Mouse (Mus musculus) urinary bladder, postnatal 10 days (tissue): ENCODE results near the gene Sdccag8.
"Not testable (repeated sequence)": the region's sequence is repeated elsewhere in the genome, so short reads cannot be mapped to it uniquely, and the experiment has no call there.

ENCODE experiments used
- DNase-seq: peaks from one replicate; pipeline ENCODE4 v3.0.0; 2022; ENCODE audit warnings: low spot score

Gene Sdccag8

DNA sequence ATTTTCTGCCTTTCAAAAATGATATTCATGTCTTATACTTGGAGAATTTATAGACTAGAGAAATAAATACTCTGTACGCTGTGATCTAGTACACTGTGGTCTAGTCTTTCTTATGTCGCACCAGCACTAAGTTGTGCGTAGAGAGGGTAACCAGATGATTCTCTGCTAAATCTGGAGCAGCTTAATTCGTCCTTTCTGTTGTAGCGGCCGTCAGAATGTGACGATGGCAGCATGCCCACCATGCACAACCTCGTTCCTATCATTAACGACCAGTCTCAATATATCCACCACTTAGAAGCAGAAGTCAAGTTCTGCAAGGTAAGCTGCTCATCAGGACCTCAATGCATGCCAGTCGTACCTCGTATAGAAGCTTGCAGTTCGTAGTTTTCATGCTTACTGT is 14.2 kb downstream of the Sdccag8 start:
- DNase-seq, result no peak

DNA sequence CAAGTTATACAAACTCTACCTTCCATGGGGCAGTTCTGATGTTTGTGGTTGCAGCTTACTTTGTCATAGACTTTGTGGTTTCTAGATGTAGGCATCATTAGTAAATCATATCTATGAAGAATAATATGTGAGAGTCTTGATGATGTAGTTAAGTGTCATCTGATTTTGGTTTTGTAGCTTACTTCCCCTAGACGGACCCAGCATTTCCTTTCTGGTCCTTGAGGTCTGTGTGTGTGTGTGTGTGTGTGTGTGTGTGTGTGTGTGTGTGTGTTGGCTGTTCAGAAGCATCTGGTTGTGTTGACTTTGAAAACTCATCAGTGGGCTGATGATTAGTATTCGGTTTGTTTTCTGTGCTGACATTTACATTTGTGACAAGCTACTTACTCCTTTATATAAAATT is 17.6 kb downstream of the Sdccag8 start:
- DNase-seq, result no peak

DNA sequence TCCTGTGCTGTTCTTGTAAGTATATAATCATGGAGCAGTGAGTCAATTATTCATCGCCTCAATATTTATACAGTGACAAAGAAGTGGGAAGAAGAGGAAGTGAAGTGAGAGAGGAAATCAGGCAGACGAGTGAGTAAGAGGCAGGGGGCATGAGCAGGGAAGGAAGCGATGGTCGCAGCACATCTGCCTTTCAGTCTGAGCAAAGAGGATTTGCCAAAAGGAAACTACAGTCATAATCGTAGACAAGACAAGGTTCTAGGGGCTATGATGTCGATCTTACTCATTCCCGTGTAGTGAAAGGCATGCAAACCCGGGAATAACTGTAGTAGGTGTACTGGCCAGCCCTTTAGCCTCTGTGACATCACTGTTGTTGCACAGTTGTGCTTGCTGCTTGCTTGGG is 18.1 kb downstream of the Sdccag8 start:
- no peak for DNase-seq

DNA sequence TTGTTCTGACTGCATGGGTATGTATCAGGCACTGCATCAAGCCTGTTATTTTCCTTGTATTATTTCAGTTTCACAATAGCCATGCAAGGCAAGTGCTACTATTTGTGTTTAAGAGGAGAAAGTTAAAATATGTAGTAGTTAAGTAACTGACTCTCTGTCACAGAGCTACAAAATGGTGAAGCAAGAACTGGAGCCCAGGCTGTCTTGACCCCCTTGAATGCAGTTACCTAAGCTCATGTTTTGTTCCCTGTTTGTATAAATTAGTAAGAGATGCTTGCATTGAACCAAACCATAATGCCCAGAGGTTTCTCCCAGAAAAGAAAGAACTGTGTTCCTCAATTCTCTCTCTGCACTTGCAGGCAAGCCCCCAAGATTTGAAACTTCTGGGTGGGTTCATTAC is 18.8 kb downstream of the Sdccag8 start:
- no peak for DNase-seq

DNA sequence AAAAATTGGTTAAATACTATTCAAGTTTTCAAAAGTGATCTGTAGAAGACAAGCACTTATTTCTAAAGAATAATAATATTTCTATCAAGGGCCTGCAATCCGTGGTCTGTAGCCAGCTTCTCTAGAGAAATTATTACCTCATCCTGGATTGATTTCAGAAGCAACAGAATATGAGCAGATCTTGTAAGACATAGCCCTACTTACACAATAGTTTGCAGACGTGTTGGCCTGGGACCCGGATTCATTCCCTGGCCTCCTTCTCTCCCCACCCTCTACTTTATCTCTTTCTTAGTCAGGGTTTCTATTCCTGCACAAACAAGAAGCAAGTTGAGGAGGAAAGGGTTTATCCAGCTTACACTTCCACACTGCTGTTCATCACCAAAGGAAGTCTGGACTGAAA is 19.5 kb downstream of the Sdccag8 start:
- no peak for DNase-seq

DNA sequence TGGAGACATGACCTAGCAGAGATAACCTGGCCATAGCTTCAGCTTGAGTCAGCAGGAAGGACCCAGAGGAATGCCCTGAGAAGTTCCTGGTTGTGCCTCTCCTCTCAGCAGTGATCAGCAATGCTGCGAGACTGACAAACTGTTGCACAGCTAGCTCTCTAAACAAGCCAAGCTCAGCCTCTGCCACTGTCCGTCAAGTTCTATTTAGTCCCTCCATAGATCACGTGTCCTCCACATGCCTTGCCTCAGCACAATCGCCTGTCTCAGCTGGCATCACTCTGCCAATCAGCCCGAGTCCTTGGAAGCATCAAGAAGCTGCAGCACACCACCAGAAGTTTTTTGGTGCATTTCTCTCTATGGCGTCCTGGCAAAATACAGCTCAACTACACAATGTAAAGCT is 20.4 kb downstream of the Sdccag8 start:
- no peak for DNase-seq

DNA sequence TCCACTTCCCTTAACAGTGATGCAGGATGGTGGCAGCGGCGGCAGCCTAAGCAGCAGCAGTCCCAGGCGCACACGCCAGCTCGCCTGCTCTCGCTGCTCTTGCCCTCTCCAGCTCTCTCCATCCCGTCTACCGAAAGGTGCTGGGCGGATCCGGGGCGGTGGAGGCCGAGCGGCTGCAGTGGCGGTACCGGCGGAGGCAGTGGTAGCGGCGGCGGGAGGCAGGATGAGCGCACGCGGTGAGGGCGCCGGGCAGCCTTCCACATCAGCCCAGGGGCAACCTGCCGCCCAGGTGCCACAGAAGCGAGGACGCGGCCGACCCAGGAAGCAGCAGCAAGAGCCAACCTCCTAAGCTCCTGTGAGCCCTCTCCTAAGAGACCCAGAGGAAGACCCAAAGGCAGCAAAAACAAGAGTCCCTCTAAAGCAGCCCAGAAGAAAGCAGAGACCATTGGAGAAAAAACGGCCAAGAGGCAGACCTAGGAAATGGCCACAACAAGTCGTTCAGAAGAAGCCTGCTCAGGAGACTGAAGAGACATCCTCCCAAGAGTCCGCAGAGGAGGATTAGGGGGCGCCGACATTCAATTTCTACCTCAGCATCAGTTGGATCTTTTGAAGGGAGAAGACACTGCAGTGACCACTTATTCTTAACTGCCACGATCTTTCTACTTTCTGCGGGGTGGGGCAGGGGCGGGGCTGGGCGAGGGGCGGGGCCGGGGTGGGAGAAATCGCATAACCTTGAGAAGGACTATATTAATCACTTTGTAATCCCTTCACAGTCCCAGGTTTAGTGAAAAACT is 21.2 kb downstream of the Sdccag8 start:
- no peak for DNase-seq

DNA sequence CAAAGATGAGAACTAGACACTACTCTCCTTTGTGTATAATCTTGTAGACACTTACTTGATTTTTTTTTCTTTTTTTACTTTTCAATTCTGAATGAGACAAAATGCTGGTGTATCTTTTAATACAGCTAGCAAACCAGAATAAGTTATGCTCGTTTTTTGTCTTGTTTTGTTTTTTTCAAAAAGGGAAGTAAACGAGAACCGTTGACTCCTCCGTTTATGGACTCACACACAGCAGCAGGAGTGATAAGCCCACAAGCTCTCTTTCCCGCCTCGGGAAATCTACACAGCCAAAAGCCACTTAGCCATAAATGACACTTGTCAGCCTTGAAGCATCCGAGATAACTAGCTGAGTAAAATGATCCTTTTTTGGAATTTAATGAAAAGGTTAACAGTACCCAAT is 22.1 kb downstream of the Sdccag8 start:
- not testable (repeated sequence) for DNase-seq

DNA sequence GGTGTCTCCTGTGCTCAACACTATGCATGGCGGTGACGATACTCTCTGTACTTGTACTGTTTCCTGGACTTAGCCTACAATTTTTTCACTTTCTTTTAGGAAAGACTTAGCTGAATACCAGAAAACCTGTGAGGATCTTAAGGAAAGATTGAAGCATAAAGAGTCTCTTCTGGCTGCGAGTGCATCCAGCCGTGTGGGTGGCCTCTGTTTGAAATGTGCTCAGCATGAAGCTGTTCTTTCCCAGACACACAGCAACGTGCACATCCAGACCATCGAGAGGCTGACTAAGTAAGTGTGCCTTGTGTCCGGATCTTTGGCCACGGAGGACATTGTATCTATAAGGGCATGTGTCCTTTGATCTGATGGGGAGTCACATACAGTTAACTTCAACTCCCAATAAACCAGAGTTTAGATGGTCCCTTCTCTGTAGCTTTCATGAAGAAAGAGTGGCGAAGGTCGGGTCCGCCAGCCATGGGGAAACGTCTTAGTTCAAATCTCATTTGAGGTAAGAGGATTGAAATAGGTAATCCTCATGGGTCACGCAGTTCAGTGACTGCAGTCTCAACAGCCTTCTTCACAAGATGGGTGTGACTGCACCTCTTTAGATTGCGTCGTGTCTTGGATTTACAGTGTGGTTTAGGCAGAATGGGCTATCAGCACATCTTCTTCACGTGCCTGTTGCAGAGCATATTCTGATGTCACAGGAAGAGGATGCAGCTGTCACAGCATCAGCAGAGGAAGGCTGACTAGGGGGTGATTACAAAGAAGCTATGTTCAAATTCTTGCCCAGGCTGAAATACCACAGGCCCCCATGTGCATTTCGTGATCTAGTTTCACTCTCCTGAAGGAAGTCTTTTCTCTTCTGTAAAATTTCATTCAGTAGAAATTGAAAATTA is 30.9 kb downstream of the Sdccag8 start:
- DNase-seq, result no peak

DNA sequence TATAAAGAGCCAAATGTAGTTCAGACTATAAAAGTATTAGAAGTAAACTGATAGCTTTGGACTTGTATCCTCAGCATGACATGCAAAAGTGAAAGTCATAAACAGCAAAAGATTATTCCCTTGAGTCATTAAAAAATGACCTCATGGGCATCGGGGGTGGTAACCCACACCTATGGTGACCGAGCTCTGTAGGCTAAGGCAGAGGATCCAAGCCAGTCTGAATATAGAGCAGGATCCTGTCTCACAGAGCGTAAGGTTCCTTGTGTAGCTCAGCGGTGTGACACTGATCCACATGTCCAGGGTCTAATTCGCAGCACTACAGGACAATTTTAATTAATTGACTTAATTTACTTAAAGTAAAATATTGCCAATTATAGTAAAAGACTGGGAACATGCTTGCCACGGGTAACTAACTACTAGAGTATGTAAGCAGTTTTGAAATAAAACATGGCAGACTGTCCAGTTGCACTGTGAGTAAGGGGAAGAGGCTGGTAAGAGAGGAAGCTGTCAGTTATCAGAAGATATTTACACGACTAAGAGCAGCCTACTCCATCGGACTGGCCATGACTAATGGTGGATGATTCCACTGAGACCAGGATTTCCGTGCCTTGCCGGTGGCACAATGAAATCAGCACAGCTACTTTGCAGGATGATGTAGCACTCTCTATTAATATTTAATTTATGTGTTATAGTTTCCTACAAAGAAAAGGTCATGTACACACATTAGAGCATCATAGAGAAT is 32.8 kb downstream of the Sdccag8 start:
- no peak for DNase-seq

DNA sequence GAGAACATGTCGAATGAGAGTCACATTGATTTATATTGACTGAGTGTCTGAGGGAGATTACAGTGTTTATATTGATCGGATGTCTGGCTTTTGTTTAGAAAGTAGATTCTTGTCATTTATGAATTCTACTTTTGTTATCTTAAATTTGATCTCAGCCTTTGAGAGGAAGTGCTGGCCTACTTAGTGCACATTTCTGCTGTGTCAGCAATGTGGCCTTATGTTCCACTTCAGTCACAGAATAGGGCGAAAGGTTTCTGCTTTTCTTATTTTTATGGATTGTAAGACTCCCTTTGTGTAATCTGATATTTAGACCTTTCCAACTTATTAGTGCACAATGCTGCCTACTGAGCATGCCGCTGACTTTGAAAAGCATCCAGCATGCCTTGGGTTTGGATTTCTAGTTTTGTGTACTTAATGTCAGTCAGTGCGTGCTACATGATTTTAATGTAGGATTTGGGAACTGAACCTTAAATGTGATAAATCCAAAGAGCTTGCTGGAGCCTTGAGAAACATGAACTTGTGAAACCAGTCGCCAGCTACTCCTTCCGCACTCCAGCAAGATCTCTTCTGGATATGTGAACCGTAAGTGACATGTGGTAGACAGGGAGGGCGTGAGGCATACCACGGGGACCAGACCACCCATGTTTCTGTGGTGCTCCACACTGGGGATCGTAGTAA is 34.3 kb downstream of the Sdccag8 start:
- DNase-seq, result no peak

DNA sequence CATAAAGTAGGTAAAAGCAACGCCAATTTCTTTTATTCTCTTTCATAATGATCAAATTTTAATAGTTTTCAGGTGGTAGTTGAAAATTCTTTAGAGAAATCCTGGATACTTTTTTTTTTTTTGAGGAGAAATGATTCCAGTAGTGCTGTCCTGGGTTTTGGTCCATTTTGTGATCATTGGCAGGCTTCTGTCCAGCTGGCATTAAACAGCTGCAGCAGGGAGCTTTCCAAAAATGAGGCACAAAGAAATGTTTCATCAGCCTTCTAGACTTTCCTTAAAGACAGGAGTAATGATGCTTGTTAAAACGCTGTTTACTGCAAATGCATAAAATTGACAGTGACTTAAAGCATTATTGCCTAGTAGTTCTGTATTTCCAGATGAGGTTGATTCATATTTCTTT is 34.9 kb downstream of the Sdccag8 start:
- no peak for DNase-seq

DNA sequence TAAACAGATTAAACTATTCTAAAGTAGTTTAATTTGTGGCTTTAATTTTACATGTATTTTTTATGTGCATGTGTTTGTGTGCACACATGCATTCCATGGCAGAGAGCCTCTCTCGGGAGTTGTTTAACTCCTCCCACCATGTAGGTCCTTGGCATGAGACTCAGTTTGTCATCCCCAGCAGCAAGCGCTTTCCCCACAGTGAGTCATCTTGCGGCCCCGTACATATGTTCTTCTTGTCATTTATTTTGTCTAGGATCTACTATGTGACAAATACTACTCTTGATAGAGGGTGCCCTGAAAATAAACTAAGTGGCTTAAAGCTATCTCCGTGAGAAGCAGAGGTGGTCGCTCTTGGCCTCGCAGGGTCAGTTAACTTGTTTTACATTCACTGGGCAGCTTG is 36.9 kb downstream of the Sdccag8 start:
- no peak for DNase-seq

DNA sequence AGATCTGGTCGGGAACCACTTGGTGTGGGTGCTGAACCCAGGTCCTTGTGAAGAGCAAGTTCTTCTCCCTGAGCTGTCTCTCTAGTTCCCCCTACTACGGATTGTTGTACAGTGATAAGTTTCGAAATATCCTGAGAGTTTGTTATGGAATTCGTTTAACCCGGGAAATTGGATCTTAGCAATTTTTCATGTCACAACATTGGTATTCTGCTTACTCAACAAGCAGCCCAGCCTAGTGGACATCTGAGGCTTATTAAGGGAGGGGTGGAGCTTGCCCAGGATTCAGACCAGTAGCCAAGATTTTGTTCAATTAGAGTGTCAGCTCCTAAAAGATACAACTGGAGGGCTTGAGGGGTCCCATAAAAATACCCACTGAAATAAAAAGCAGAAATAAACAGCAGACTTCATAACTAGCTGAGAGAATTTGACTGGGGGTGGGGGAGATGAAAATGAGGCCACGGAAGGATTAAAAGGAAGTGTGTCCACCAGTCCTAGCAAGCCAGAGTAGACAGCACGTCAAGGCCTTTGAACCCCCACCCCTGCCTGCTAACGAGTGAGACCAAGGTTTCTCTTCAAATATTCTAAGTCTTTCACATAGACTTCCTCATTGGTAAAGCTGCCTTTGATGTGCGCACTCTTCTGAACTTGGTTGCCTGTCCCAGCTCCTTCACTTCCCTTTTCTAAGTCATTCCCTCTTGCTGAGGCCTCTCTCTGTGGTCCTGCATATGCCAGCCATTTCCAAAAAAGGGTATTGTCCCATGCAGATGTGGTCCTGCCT is 38.5 kb downstream of the Sdccag8 start:
- DNase-seq, result no peak

DNA sequence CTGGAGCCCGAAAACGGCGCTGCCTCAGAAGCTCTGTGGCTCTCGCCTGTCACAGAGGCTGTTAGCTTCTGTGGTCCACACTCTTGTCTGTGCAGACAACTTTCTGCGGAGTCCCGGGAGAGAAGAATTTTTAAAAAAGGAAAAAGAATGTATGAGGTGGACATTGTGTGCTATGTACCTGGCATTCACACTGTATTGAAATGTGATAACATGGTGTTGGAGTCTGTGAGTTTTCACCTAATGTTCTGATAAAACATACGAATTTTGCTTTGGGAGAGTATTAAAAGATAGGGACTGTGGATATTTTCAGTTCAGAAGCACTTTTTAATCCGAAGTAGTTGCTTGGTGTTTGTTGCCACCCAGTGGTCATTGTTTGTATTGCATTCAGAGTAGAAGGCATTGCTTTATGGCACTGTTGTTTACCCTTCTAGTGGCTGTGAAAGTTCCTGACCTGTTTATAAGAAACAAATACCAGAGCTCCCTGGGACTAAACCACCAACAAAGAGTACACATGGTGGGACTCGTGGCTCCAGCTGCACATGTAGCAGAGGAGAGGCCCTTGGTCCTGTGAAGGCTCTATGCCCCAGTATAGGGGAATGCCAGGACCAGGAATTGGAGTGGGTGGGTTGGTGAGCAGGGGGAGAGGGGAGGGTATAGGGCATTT is 47.7 kb downstream of the Sdccag8 start:
- DNase-seq, result no peak

DNA sequence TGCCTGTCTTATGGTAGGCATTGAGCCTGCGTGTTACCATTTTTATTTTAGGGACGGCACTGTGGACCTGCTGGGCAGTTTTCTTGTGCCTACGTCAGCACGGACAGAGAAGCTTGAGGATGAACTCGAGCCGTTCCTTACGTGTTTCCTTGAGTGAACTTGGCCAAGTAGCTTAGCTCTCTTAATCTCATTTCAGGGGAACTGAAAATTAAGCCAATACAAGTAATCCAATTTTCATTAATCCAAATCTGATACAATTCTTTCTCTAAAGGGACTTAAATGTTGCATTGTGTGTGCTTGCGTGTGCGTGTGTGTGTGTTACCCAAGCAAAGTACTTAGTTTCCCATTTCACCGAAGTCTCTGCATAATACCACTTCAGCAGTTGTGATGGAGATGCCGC is 56.0 kb downstream of the Sdccag8 start:
- DNase-seq, result no peak

DNA sequence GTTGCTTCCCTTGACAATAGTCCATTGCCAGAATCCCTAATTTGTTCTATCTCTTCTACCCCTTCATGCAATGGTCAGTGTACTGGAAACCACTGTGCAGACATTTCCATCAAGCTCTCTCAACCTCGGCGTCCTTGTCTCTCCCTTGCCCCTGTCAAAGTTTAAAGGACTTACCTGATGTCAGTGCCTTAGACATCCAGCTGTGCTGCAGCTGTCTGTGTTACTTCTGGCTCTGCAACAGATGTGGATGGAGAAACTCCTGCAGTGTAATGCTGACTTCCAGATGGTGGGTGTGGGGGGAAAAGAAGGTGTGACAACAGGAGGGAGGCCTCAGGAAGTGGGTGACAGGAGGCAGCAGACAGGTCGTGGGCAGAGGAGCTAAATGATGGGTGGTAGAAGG is 57.5 kb downstream of the Sdccag8 start:
- DNase-seq, result no peak

DNA sequence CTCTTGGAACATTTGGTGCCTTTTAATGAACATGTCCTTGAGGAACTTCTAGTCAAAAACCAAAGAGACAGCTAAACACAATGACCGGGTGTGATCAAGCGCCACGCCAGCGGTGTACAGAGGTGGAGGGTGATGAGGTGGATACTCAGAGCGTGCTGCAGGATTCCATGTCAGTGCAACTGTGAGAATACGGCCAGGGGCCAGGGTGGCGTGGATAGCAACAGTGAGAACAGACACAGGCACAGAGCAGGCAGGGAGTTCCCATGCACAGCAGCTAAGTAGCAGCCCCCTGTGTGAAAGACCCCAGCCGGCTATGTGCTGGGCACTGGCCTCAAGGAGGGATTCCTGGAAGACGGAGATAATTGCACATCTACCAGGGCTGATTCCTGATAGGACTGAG is 59.0 kb downstream of the Sdccag8 start:
- no peak for DNase-seq

DNA sequence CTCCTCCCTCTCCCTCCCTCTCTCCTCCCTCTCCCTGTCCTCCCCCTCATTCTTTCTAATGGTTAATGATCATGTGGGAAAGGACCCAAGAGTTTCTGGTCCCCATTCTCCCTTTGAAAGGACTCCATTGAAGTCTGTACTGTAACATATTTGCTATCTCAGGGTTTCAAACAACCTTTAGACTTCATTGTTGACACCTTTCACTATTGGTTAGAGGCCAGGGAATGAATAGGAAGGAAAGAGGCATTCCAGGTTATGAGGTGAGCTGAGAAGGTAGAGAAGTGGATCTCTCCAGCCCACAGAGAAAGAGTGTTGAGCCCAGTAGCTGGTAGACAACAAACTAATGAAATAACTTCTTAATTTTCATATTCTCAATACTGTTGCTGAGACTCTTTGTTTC is 59.7 kb downstream of the Sdccag8 start:
- DNase-seq, result no peak

DNA sequence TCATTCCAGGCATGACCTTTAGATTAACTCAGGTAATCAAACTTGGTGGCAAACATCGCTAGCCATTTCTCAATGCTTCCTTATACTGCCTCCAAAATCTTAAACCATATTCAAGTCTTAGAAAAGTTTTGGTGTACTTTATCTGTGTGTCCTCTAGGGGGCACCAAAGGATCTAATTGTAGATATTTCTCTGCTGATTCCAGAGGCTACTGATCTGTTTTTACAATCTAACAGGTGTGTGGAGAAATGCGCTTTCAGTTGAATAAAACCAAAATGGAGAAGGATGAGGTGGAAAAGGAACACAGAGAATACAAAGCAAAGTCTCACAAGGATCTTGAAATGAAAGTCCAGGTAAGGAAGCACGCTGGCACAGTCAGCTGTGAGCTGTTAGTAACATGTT is 63.3 kb downstream of the Sdccag8 start:
- no peak for DNase-seq

DNA sequence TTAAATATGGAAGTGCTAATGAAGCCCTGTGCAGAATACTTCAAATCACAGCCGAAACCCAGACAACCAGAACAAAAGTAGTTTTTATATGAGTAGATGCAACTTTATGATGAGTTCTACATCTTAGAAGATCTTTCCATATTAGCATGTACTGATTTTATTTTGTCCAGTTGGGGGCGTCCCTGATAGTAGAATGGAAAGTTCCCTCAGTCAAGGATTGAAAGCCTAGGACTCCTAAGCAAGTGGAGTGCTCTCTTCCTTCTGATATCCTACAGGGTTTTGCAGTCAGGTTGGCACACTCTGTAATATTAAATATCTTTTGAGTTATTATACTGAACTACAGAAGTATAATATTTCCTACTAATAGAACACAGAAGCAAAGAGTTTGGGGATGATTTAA is 64.5 kb downstream of the Sdccag8 start:
- no peak for DNase-seq
